Mouse (Mus musculus) cerebral cortex, adult 2 months (tissue): ENCODE results near the gene Slc27a3.

Experiments
- WGBS: fragments of 180-500 bp; shearing (Covaris S2); methylation state at CpG from one replicate; pipeline ENCODE4 v1.1.7; 2018; 5-methylcytosine and 5-hydroxymethylcytosine counted together

Gene Slc27a3

DNA sequence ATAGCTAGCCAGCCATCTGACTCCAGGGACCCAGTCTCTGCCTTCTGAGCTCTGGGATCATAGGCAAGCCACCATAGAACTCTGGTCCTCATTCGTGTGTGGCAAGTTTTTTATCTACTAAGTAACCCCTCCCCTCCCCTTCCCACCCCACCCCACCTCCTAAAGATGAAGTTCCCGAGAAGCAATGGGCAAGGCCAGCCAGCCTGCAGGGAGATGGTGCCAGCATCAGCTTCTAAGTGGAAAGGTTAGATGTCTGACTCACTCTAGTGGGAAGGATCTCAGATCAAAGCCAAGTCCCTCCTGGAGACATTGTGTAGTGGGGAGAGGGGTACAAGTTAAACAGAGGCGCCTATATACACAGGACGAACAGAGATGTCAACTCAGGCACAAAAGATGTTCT, 1.3 kb upstream of the Slc27a3 start:
- 64% methylated on average over 4 of the region's 4 CpGs for WGBS

DNA sequence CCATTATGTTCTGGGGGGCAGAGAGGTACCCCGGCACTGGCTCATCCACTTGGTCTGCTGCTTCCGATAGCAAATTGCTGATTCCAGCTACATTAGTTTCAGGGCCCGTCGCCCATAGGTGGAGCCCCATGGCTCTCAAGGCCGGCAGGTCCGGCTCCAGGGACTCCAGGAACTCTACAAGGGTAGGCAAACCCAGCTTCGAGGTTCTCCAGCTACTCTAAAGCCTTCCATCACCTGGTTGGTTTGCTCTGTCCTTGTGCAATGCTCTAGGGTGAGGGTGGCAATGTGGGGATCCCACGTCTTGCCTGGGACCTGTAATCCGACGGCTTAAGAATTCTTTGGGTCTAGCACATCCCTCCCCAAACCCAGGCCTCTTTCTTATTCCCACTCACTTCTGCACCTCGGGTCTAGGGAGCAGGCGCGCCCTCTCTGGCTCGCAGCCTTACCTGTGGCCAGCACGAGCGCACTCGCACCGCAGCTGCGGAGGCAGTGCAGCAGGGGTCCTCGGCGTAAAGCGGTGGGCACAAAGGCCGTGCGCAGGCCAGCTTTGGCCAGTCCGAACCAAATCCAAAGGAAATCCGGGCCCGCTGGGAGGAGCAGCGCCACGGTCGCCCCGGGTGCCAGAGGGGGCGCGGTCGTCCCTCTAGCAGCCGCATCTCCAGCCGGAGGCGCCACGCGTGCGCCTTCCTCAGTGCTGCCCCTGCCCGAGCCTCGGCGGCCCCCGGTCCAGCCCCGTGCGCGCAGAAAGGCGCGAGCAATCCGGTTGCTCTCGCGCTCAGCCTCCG, 820 bp downstream of the Slc27a3 start:
- 11% methylated on average over 53 of the region's 53 CpGs for WGBS

DNA sequence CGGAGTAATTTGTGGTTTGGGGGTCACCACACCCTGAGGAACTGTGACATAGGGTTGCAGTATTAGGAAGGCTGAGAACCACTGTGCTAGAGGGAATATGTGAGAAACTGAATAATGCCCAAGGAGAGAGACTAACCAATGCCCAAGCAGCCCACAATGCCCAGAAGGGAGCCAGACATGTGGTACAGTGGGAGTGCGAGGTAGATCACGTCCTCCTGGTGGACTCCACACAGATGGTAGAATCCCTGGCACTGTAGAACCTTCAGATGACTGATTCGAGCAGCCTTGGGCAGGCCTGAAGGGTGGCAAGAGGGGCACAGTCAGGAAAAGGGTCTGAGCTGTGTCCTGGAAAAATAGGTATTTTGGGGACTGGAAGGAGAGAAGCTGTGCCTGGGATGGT, 1.5 kb downstream of the Slc27a3 start:
- WGBS = 74% methylated on average over 4 of the region's 4 CpGs

DNA sequence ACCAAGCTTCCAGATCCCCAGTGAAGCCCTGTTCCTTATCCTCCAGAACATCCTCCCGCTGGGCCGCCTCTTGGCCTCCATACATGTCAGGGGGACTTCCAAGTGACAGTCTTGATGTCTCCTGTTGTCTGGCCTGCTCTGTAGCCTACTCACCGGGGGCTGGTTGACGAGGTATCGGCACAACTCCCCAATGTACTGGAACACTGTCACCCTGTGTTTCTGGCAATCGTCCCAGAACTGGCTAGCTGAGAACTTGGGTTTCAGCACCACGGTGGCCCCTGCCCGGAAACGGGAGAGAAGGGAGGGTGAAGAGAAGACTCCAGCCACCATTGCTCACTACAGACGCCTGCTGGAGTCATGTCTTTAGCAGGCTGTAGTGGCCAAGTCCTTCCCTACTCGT, 2.3 kb downstream of the Slc27a3 start:
- 40% methylated on average over 11 of the region's 11 CpGs for WGBS

DNA sequence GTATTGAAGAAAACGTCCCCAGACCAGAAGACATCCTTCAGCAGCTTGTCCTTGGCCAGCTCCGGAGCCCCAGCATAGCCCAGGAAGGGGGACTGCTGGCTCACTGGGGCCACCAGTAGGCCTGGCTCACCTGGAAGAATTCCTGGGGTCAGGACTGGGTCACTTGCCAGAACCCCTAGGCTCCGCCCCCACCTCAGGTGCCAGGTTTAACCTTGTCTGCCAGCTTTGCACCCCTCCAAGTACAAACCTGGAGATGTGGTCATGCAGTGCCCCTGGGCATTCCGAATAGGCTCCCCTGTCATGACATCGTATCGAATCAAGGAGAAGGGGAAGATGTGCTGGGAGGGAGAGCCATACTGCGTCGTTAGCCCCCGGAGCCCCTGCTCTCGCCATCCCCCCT, 2.9 kb downstream of the Slc27a3 start:
- WGBS = 94% methylated on average over 10 of the region's 10 CpGs

DNA sequence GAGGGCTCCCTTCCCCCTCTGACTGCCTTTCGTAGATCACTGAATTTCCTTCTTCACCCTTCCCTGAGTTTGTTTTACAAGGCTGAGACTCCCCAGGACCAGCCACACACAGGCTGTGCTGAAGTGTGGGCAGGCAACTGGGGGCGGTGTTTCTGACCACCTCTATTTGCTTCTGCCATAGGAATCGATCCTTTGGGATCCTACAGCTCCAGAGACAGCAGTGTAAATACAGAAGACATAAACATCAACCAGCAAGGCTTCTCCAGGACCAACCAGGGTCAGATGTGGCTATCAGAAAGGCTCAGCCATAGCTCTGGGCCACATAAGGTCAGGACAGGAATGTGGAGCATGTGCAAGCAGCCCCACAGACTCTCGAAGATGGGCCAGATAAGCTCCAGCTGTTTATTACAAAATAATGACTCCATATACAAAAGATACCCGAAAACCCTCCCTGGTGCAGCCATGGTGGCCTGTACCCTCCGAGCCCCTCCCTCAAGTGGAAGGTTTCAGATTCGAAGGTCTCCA, 4.8 kb downstream of the Slc27a3 start:
- 83% methylated on average over 7 of the region's 7 CpGs for WGBS

DNA sequence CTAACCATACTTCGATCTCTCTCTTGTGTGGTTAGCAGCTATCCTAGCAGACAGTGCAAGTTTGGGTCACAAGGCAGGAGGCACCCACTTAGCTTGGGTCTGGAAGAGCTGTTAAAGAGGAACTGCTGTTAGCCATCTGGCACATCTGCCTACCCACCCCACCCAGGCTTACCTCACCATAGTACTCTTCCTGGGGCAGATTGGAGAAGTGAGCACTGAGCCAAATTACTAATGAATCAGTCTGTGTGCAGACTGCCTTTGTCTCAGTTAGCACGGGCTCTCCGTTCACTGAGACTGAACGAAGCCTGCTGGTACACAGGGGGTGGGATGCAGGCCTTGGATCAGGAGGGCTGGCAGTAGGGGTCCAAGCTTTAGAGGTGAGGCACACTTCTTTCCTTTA, 6.0 kb downstream of the Slc27a3 start:
- 51% methylated on average over 4 of the region's 4 CpGs for WGBS

DNA sequence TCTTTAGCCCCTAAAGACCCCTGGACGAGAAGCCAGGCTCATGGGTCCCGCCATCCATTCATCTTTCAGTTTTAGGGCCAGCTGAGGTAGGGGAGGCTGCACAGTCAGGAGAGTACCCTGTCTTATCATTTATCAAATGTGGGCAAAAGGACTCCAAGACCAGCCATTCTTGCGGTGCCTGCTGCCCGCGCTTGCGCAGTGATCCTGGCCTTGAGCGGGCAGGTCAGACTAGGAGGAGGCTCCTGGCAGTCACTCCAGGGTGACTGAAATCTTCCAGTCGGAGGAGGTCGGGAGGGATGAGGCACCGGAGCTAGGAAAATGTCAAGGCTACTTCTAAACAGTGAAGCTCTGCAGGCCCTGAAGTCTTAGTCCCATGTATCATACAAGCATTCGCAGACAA, 8.0 kb downstream of the Slc27a3 start:
- 87% methylated on average over 11 of the region's 11 CpGs for WGBS

DNA sequence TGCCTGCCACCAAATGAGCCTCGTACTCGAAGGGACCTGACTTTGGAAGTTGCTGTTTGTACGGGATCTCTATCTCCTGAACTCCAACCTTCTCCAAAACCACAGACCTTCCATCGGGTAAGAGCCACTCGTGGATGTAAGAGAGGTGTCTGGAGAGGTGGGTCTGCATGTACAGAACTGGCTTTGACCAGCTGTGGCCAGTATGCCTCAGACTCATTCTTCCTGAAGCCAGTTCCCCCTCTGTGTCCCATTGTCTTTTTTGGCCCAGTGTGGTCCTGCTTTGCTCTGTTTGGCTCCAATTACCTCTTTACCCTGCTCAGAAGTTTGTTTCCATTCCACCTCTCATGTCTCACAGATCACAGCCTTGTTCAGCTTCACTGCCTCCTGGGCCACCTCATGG, 11.2 kb downstream of the Slc27a3 start:
- WGBS = 88% methylated on average over 5 of the region's 5 CpGs

DNA sequence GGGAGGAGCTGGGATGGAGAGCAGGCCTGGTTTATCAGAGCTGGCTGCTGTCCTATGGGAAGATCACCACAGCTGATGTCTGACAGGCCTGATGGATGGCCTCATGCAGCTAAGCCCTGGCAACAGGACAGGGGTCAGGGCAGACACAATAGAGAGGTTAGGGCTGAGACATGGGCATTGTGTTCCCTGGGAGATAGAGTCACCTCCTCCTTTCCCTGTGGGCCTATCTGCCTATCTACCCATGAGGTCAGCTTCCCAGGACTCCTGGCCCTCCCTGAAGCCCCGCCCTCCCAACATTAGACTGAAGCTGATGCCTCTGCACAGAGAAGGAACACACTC, 13.5 kb downstream of the Slc27a3 start:
- WGBS = 79% methylated on average over 1 of the region's 1 CpGs

DNA sequence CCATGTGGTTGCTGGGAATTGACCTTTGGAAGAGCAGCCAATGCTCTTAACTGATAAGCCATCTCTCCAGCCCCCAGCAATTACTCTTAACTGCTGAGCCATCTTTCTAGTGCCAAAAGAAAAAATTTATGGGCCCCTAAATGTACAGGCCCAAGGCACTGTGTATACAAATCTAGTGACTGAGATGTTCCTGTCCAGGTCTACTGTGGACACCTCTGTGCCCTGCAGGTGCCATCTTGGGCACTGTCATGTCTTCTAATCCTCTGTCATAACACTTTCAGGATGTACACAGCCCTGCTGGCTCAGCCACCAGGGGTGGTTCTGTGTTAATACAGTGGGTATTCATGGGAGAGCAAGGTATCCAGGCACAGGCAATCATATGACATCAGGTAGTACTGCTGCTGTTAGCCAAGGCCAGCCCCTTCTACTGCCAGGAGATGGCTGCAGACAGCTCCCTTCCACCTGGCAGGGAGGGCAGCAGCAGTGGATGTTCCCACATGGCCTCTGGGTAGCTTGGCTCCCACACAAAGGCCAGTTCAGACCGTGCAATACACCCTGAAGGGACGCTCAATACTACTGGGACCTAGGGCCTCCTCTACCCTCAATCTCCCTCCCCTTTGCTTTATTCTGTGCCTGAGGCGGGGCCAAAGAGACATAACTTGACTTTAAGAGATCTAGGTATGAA, 14.0 kb downstream of the Slc27a3 start:
- WGBS = 69% methylated on average over 3 of the region's 3 CpGs

DNA sequence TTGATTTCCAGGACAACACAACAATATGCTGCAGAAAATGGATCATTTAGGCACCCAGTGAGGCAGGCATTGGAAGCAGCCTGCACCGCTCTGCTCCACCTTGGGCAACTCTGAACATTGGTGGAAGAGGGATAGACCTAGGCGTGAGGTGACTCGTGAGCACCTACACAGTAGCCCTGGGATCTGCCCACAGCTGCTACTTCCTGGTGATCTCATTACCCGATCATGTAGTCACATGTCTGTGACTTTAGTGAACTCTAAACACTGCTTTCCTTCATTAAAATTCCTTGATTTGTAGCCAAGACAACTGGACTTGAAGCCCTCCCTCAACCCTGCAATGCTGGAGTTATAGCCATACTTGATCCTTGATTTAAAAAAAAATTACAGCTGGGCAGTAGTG, 15.4 kb downstream of the Slc27a3 start:
- WGBS = 79% methylated on average over 4 of the region's 4 CpGs

DNA sequence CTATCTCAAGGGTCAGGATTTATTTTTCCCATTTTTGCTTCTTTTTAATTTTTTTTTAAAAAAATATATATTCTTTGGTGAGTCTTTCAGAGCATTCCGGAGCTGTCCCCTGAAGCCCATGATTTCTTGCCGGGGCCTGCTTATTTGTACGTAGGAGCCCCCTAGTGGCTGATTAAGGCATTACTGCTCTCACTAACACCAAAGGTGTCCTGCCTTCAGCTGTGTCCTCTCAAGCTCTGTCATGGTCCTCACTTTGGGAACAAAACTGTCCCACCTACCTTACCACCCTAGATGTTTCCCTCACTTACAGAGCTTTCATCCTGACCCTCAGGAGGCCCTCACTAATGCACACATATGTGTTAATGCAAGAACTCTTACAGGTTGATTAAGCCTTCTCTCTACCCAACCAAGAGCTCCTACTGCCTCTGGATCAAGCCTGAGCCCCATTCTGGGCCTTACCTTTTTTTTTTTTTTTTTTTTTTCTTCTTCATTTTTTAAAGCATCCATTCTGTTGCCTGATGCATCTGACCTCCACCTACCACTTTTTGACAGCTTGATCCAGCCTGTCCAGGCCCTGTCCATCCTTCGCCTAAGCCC, 16.2 kb downstream of the Slc27a3 start:
- WGBS = 25% methylated on average over 4 of the region's 4 CpGs

DNA sequence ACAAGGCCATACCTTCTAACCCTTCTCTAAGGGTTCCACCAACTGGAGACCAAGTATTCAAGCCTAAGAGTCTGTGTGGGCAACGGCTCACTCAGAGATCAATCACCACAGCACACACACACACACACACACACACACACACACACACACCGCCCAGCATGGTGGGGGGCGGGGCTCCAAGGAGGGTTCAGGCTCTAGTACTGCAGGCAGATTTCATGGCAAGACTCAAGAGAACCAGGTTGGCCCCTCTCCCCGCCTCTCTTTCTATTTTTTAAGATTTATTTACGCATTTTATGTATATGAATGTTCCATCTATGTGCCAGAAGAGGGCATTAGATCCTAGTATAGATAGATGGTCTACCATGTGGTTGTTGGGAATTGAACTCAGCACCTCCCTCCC, 16.9 kb downstream of the Slc27a3 start:
- 60% methylated on average over 5 of the region's 5 CpGs for WGBS

DNA sequence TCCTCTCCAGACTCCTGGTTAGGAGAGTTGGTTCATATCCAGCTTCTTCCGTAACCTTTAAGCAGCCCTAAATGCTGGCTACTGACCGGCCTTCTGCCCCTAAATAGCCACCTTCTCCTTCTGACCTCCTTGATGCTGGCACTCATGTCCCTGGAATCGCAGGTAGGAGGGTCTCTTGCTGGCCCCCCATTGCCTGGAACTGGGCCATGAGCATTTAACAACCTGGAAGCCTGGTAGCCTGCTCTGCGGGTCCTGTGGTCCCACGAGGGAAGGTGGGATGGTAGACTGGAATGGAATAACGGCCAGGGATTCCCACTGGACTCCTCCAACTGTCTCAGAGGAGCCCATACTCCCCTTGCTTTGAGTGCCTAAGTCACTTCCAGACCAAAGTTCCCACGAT, 17.9 kb downstream of the Slc27a3 start:
- 88% methylated on average over 7 of the region's 7 CpGs for WGBS

DNA sequence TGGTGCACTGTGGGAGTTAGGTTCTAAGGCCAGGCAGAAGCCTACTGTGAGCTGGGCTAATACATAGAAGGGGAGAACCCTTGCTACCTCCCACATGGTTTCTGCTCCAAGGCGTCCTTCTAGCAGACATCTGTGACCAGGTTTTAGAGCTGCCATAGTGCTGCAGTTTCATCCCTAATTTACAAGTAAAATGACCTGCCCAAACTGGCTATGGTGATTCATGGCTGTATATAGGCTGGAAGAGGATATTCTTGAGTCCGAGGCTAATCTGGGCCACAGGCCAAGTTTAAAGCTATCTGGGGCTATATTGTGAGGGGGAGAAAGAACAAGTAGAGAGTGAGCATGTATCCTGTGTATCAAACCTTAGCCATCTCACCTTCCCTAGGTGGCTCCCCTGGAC, 20.7 kb downstream of the Slc27a3 start:
- WGBS = 13% methylated on average over 2 of the region's 2 CpGs

DNA sequence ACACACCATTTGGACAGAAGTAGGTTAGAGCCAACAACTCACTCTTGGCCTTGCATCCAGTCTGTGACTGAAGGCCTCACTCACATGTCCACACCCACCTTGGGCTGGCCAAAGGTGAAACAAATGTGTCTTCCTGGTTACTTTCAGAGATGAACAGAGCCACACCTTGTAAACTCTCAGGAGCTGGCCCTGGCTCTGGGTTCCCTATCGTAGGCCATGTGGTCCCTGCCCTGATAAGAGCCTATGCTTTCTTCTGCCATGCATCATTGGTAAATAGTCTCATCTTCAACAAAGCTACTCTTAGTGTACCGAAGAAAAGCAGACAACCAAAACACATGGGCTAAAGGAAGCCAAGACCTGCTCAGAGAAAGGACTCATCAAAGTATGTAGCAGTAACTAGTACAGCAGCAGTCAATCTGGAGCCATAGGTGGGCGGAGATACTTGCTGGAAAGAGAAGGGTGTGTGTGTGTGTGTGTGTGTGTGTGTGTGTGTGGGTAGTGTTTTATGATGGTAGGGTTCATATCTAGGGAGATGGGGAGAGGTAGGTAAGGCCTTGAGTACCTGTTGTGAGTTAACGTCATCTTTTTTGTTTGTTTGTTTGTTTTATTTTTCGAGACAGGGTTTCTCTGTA, 22.6 kb downstream of the Slc27a3 start:
- 82% methylated on average over 5 of the region's 5 CpGs for WGBS

DNA sequence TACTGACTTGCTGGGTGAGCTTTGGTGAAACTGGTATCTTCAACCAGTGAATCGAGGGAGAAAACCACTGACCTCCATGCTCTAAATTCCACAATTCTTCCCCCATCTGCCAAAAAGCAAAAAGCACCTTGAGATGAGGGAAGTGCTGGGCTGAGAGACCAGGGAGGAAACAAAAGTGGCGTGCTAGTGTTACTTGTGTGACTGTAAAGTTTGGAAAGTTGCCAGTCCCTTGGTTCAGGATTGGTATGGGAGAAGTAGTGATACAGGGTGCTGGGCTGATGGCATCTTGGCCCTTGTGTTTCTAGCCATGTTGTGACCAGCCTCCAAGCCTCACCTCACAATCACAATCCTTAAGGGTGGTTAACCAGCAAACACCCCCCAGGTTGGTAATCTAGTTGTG, 27.4 kb downstream of the Slc27a3 start:
- 66% methylated on average over 2 of the region's 2 CpGs for WGBS

DNA sequence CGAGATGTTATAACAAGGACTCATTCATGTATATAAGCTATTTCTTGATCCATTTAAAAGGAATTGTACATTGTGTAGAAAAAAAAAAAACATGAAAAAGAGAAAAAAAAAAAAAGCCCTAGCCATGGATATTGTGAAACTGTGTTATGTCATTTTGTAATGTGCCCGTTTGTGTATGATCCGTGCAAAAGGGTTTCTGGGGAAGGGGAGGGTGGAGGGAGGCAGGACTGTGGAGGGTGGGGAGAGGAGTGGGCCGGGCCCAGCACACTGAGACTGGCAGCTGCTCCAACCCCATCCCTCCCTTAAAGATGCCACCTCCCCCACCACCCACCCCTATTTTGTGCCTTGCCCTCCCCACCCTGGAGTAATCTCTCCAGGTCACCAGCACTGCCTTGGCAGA, 28.3 kb downstream of the Slc27a3 start:
- 73% methylated on average over 4 of the region's 4 CpGs for WGBS

DNA sequence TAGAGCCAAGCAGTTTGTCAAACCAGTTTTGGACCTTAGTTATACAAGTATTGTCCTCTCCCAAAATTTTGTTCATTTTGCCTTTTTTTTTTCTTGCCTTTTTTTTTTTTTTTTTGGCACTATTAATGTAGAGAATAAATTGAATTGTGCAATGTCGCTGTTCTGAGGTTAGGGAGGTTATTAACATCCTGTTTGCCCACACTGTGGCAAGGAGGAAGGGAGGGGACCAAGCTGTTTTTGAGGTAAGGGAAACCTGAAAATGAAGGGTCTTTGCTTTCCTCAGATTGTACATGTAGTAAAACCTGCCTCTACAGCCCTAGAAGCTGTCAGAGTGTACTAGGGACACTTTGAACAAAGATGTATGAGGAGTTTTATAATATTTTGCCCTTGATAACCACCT, 30.5 kb downstream of the Slc27a3 start:
- WGBS = 67% methylated on average over 1 of the region's 1 CpGs

DNA sequence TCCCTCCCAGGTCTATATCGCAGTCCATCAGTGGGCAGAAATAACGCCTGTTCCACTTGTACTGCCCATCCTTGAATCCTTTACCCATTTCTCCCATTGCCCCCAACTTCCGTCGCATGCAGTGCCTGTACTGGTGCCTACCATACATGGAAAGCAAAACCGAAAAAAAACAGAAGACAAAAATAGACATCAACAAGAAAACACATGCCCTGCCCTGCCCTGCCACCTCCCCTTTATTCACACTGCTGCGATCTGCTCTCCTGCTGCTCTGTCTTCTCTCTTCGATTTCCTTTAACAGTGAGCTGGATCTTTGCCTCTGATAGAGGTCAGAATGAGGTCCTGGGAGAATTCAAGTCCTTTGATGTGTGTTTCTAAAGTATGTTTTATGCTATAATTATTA, 31.8 kb downstream of the Slc27a3 start:
- whole genome bisulfite sequencing = 77% methylated on average over 7 of the region's 7 CpGs

DNA sequence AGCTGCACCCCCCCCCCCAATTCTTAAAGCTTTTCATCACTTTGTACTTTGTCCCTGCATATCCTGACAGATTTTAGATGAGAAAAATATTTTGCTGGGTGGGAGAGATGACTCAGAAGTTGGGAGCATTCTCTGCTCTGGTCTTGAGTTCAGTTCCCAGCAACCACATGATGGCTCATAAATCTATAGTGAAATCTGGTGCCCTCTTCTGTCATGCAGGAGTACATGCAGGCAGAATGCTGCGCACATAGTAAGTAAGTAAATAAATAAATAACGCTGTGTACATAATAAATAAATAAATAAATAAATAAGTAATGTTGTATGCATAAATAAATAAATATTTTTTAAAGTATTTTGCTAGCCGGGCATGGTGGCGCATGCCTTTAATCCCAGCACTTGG, 41.9 kb downstream of the Slc27a3 start:
- WGBS = 97% methylated on average over 4 of the region's 4 CpGs

DNA sequence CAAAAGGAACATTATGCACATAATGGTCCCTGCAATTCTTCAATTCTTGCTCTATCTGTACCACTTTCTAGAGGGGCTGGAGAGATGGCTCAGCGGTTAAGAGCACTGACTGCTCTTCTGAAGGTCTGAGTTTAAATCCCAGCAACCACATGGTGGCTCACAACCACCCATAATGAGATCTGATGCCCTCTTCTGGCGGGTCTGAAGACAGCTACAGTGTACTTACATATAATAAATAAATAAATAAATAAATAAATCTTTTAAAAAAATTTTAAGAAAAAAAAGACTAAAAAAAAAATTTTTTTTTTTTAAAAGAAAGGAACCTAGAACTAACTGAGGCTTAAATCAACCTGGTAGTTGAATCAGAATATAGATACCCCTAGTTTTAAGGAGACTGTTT, 46.9 kb downstream of the Slc27a3 start:
- 66% methylated on average over 2 of the region's 2 CpGs for WGBS
